ENCODE assay signal across 9 mouse cellular contexts in genomic region chr13:58807629-58808363, GRCm38 (mm10). TPM values are rescaled to one million over a fixed set of nuclear protein-coding genes. Genes with fewer than 3 reads are reported as not detected.
DNase-seq lines count a peak whose midpoint lies in the region; ATAC-seq and TF ChIP-seq lines count a peak whose summit lies in the region.
"Had no signal": no experiment of that assay in that cellular context is flagged by ENCODE, and none has a peak within 500 bp of the region (broad histone marks: within the 10 kb centered on the region; RNA-seq: fewer than 3 reads in every experiment).

No protein-coding gene starts in this region.

- no peaks in the 10 kb centered on the region for H3K4me1 ChIP-seq in kidney, adult 2 months (ENCODE audit: control insufficient read depth, insufficient read depth, low read length)
- H3K4me1 ChIP-seq in intestine, embryonic 16.5 days (ENCODE audit: control insufficient read depth, insufficient read depth, low read length) = peaks cover 10% of the 10 kb centered on the region
- peaks cover 18% of the 10 kb centered on the region for H3K4me1 ChIP-seq in limb, embryonic 13.5 days
- H3K4me1 ChIP-seq in neural tube, embryonic 13.5 days (replicated peaks) = peaks cover 49% of the 10 kb centered on the region

- no peak for DNase-seq in kidney, adult 2 months
- no peak for DNase-seq in kidney, adult 18-20 months
- DNase-seq in cerebellum, postnatal 14 days = peak; percentile 86 to 89
- DNase-seq in frontal cortex, postnatal 36 days (ENCODE audit: low spot score in 2 of 2) = peak; percentile 87 to 93

- 1% methylated on average over 49 of the region's 50 CpGs for WGBS in kidney, adult 2 months
- under 1% methylated on average over 50 of the region's 50 CpGs for WGBS in intestine, embryonic 16.5 days
- WGBS in limb, embryonic 13.5 days = under 1% methylated on average over 50 of the region's 50 CpGs
- under 1% methylated on average over 50 of the region's 50 CpGs for WGBS in neural tube, embryonic 13.5 days

- peak overlapping the region; percentile 54; the same call in 1 of the 2 replicates for H3K9ac ChIP-seq in intestine, embryonic 16.5 days (ENCODE audit: low read depth, low read length)
- peak overlapping the region; percentile 72 for H3K9ac ChIP-seq in limb, embryonic 13.5 days
- peak overlapping the region; percentile 98 for H3K9ac ChIP-seq in neural tube, embryonic 13.5 days

- no peaks in the 10 kb centered on the region for H3K9me3 ChIP-seq in intestine, embryonic 16.5 days (ENCODE audit: control insufficient read depth, low read length)
- H3K9me3 ChIP-seq in limb, embryonic 13.5 days = no peaks in the 10 kb centered on the region
- no peaks in the 10 kb centered on the region for H3K9me3 ChIP-seq in neural tube, embryonic 13.5 days

- no peaks in the 10 kb centered on the region for H3K36me3 ChIP-seq in kidney, adult 2 months (ENCODE audit: control insufficient read depth, insufficient read depth, low read length)
- no peaks in the 10 kb centered on the region for H3K36me3 ChIP-seq in intestine, embryonic 16.5 days (ENCODE audit: control insufficient read depth, insufficient read depth, low read length)
- no peaks in the 10 kb centered on the region for H3K36me3 ChIP-seq in limb, embryonic 13.5 days
- H3K36me3 ChIP-seq in neural tube, embryonic 13.5 days = no peaks in the 10 kb centered on the region

- H3K27me3 ChIP-seq in kidney, adult 2 months (replicated peaks; ENCODE audit: control insufficient read depth, insufficient read depth, low read length) = no peaks in the 10 kb centered on the region
- H3K27me3 ChIP-seq in intestine, embryonic 16.5 days (replicated peaks; ENCODE audit: control insufficient read depth, insufficient read depth, low read length) = peaks cover 47% of the 10 kb centered on the region
- H3K27me3 ChIP-seq in limb, embryonic 13.5 days = peaks cover 72% of the 10 kb centered on the region
- H3K27me3 ChIP-seq in neural tube, embryonic 13.5 days = peaks cover 15% of the 10 kb centered on the region

- TF ChIP-seq POLR2A in kidney, adult 2 months (IDR thresholded peaks at IDR 0.05; ENCODE audit: low read depth, low read length) = no peak

- H3K27ac ChIP-seq in kidney, adult 2 months (ENCODE audit: insufficient read depth, low read depth, low read length) = no peak overlapping the region
- H3K27ac ChIP-seq in intestine, embryonic 16.5 days (ENCODE audit: low read length) = no peak overlapping the region
- H3K27ac ChIP-seq in limb, embryonic 13.5 days = no peak overlapping the region; the same call in 1 of the 2 replicates
- H3K27ac ChIP-seq in neural tube, embryonic 13.5 days (replicated peaks) = peak overlapping the region; percentile 96

- peak overlapping the region; percentile 30; the same call in 1 of the 2 replicates for H3K4me3 ChIP-seq in kidney, adult 2 months (ENCODE audit: insufficient read depth, low read depth, low read length)
- peak overlapping the region; percentile 50 for H3K4me3 ChIP-seq in intestine, embryonic 16.5 days (ENCODE audit: low read length)
- peak overlapping the region; percentile 62 for H3K4me3 ChIP-seq in limb, embryonic 13.5 days
- peak overlapping the region; percentile 88 for H3K4me3 ChIP-seq in neural tube, embryonic 13.5 days

- ATAC-seq in intestine, embryonic 16.5 days = peak; percentile 52
- peak; percentile 45 for ATAC-seq in limb, embryonic 13.5 days (ENCODE audit: low FRiP score, low read depth)
- peak; percentile 80 for ATAC-seq in neural tube, embryonic 13.5 days (ENCODE audit: low read depth)
- ATAC-seq in CD4-positive, CD25-positive, alpha-beta regulatory T cell, adult 4 months = no peak

- no peak for TF ChIP-seq CTCF in kidney, adult 2 months (conservative IDR thresholded peaks at IDR 0.05; ENCODE audit: insufficient read depth, insufficient read length, low read depth, low read length)

- peak overlapping the region; percentile 98 for H3K4me2 ChIP-seq in intestine, embryonic 16.5 days (ENCODE audit: low read depth, low read length)
- H3K4me2 ChIP-seq in limb, embryonic 13.5 days (replicated peaks) = peak overlapping the region; percentile 99
- peak overlapping the region; percentile 86 for H3K4me2 ChIP-seq in neural tube, embryonic 13.5 days

RNA-seq across cellular contexts. Expression of gene Ntrk2, which starts 1.4 kb away (rescaled TPM):
- polyA plus RNA-seq in kidney, adult 2 months (2012; rRNA removed) = 5.6 and 6.1 TPM in 2 replicates
- polyA plus RNA-seq in intestine, embryonic 16.5 days (2015; fragmentation: Nextera tagmentation; extraction: Ambion mirVana) = 0.87 and 1.0 TPM in 2 replicates
- 10.3 and 13.4 TPM in 2 replicates for polyA plus RNA-seq in limb, embryonic 13.5 days (2015; fragmentation: Nextera tagmentation; extraction: Ambion mirVana)
- polyA plus RNA-seq in neural tube, embryonic 13.5 days (2015; fragmentation: Nextera tagmentation; extraction: Ambion mirVana) = 91.6 and 94.2 TPM in 2 replicates
- not detected for polyA plus RNA-seq in CD4-positive, CD25-positive, alpha-beta regulatory T cell, adult 4 months (2017; shearing (Covaris generic))
- polyA plus RNA-seq: C2C12 had no signal

Comparison
In these comparisons a context has a peak if more than half of its experiments do, and no peak if none do; other contexts are left out.
1. DNase-seq: peak in cerebellum, postnatal 14 days (2 of 2) and frontal cortex, postnatal 36 days (2 of 2); none in kidney, adult 2 months (single experiment) and kidney, adult 18-20 months (single experiment).
2. H3K4me3 ChIP-seq: peak in every context shown above with its lines; median percentile 88 in neural tube, embryonic 13.5 days; 62 in limb, embryonic 13.5 days; 50 in intestine, embryonic 16.5 days; 30 in kidney, adult 2 months.
3. Peak in every context shown above with its lines, with median percentiles within 50 percentile points of each other: H3K4me2 ChIP-seq and H3K9ac ChIP-seq.